Mouse (Mus musculus): ENCODE data around the gene Olfr1156.

Olfr1156 gene

DNA sequence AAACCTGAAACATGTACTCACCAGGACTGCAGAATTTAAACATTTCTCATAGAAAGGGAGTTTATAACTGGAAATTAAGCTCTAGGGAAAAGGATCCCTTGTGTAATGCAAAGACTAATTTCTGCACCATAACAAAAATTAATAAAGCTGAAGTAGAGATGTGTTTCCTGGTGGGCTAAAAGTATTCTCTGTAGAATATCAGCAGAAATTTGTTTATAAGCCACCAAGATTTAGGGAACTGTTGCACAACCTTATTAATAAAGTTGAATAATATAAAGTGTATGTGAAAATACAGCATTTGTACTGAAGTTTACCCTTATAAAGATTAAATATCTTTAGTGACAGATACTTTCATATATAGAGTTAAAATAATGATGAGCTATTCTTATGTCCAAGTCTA, at the start of gene Olfr1156:
TSS of gene Olfr1156 (minus strand) at position 101 of the 400 bp plus-strand sequence.
- no peak for DNase-seq (ENCODE audit: low read depth, low spot score)

DNA sequence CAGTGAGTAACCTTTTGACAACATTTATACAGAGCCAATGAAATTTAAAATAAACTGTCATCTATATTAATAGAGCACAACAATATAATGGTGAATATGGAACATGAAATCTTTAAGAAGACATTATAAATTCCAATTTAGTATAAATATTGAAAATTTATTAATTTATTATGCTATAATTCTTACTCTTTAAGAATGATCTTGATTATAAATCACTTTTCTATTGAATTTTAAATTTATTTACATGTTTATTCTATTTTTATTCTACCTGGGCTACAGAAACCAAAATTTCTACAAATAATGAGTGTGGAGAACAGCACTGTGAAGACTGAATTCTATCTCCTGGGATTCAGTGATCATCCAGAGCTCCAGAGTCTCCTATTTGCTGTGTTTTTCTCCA, 36.9 kb upstream of the Olfr1156 start, which contains the start of gene Olfr1158:
TSS of gene Olfr1158 (plus strand) at position 301 of the 400 bp plus-strand sequence.
- DNase-seq (ENCODE audit: low read depth, low spot score): no peak

GRCm38 (mm10) chr2:87974563-87974962, 21.7 kb upstream of the Olfr1156 start, which contains the start of gene Olfr74:
Olfr74 (minus strand) TSS chr2:87974663.
- DNase-seq (ENCODE audit: low read depth, low spot score): no peak

DNA sequence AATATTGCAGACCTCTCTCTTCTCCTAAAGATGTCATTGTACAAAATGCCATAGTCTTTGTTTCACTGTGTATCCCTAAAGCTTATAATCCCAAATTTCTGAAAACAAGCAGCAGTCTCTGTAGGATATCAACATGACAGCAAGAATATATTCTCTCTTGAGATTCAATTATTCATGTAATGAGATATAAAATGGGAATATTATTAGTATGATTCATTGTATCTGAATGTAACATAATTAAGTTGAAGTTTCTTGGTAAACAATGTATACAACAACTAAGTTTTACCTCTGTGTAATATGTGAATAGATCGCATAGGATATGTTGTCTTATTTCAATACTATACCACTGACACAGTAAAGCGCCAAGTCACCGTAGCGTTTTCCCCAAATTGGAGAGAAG, 15.3 kb upstream of the Olfr1156 start, which contains the start of gene Olfr1157:
TSS of gene Olfr1157 (minus strand) at position 101 of the 400 bp plus-strand sequence.
- no peak for DNase-seq (ENCODE audit: low read depth, low spot score)

DNA sequence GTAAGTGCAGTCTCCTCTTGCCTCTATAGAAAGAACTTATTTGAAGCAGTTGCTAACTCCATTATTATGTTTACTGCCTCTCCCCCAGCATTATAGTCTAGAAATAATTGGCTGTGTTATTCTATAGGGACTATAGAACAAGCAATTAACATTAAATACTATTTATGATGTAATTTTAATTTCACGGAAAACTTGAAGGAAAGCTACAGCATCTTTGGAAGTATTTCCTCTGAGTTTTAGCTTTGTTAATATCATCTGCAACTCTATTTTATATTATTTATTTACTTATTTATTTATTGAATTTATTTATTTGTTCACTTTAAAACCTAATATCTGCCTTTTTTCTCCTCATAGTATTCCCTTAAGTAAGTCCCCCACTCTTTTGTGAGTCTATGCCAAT, 7.9 kb downstream of the Olfr1156 start, which contains the start of gene Olfr1155:
TSS of gene Olfr1155 (minus strand) at position 101 of the 400 bp plus-strand sequence.
- no peak for DNase-seq (ENCODE audit: low read depth, low spot score)

GRCm38 (mm10) chr2:87905066-87905465, 47.8 kb downstream of the Olfr1156 start, which contains the start of gene Olfr1154:
Olfr1154 (minus strand) TSS chr2:87905166.
- no peak for DNase-seq (ENCODE audit: low read depth, low spot score)

Measured in ES-CJ7 (cell line).